Mouse (Mus musculus) bone marrow, adult 2 months (tissue): Measurements from ENCODE around the gene Nploc4.

Source experiments
- CTCF ChIP-seq: fragments of 200-500 bp; IDR thresholded peaks from 2 replicates; pipeline ENCODE4 v1.5.1; 2011; ENCODE audit warnings: low read length, control low read depth; ENCODE audit not compliant: control insufficient read depth, insufficient read depth
- POLR2A ChIP-seq: fragments of 200-500 bp; IDR thresholded peaks from 2 replicates; pipeline ENCODE4 v1.6.1; 2011; ENCODE audit warnings: low read depth, mild to moderate bottlenecking, control low read depth, low read length, borderline replicate concordance; ENCODE audit not compliant: control insufficient read depth

DNA sequence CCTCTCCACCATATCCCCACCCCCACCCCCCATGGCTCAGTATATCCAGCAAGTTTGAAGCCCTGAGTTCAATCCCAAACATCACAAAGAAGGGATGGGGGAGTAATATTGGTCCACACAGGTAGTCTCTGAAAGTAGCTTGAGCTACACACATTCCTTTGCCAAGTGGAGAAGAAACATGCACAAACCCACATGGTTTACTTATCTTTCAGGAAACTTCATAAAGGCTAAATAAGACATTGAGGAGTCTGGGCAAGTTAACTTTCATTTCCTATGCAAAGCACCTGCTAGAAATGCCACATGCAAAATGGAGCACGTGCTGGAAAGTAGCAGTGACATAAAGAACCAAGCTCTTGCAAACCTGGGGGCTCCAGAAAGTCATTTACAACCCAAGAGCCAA is 31.1 kb downstream of the Nploc4 start:
- TF ChIP-seq CTCF = no peak
- no peak for TF ChIP-seq POLR2A
